Mouse (Mus musculus) heart, embryonic 14.5 days (tissue): ENCODE data around the gene Stx19. TPM values are rescaled to one million over a fixed set of nuclear protein-coding genes. Genes with fewer than 3 reads are reported as not detected.
A peak's percentile ranks its signal among the peaks of the same experiment; 100 is the strongest.

Experiments
- ATAC-seq: fragments of 200-750 bp; cut with Nextera tagmentation; 2 replicates; pipeline ENCODE4 v1.8.0; 2017; ENCODE audit warnings: low read depth, moderate TSS enrichment; ENCODE audit not compliant: insufficient number of reproducible peaks, insufficient read depth, low FRiP score
- H3K27ac ChIP-seq, 2 experiments: fragments of 200-500 bp in 1 of 2; fragments of 300-500 bp in 1 of 2; sonication (generic) in 1 of 2; replicated peaks in 1 of 2; 2 replicates each; pipeline ENCODE4 v1.5.1; 2012 to 2014; ENCODE audit warnings: low read depth in 2 of 2, low read length in 2 of 2, control low read depth in 1 of 2, mild to moderate bottlenecking in 1 of 2, mixed read lengths in 1 of 2; ENCODE audit not compliant: control insufficient read depth in 1 of 2, insufficient read depth in 1 of 2
- H3K27me3 ChIP-seq: fragments of 300-500 bp; sonication (generic); 2 replicates; pipeline ENCODE4 v1.6.1; 2014; ENCODE audit warnings: mild to moderate bottlenecking, low read length, control low read depth; ENCODE audit not compliant: control insufficient read depth, insufficient read depth
- H3K36me3 ChIP-seq: fragments of 300-500 bp; sonication (generic); 2 replicates; pipeline ENCODE4 v1.6.1; 2014; ENCODE audit warnings: mild to moderate bottlenecking, control low read depth, low read length, mixed read lengths; ENCODE audit not compliant: control insufficient read depth, insufficient read depth
- H3K4me1 ChIP-seq, 2 experiments: fragments of 200-500 bp in 1 of 2; fragments of 300-500 bp in 1 of 2; sonication (generic) in 1 of 2; 2 replicates each; pipeline ENCODE4 v1.6.1; 2012 to 2014; ENCODE audit warnings: low read length in 2 of 2, control low read depth in 1 of 2, mixed read lengths in 1 of 2; ENCODE audit not compliant: control insufficient read depth in 2 of 2, insufficient read depth in 2 of 2
- H3K4me2 ChIP-seq: fragments of 300-500 bp; sonication (generic); 2 replicates; pipeline ENCODE4 v1.6.1; 2014; ENCODE audit warnings: mild to moderate bottlenecking, low read length
- H3K4me3 ChIP-seq, 2 experiments: fragments of 200-500 bp in 1 of 2; fragments of 300-500 bp in 1 of 2; sonication (generic) in 1 of 2; 2 replicates each; pipeline ENCODE4 v1.5.1; 2012 to 2014; ENCODE audit warnings: low read length in 2 of 2, mild to moderate bottlenecking in 2 of 2, control low read depth in 1 of 2, low read depth in 1 of 2, moderate library complexity in 1 of 2; ENCODE audit not compliant: control insufficient read depth in 1 of 2, insufficient read depth in 1 of 2
- H3K9ac ChIP-seq: fragments of 300-500 bp; sonication (generic); 2 replicates; pipeline ENCODE4 v1.6.1; 2014; ENCODE audit warnings: mild to moderate bottlenecking, low read length
- H3K9me3 ChIP-seq: fragments of 300-500 bp; sonication (generic); 2 replicates; pipeline ENCODE4 v1.6.1; 2016; ENCODE audit warnings: low read length, control low read depth; ENCODE audit not compliant: control insufficient read depth
- WGBS: fragments of 180-500 bp; shearing (Covaris S2); extraction: QIAGEN DNeasy Blood & Tissue Kit; methylation state at CpG from one replicate; pipeline ENCODE4 v1.1.7; 2014; 5-methylcytosine and 5-hydroxymethylcytosine counted together
- polyA plus RNA-seq: library from polyadenylated mRNA; unstranded; fragments of >200 nt; fragmentation: Nextera tagmentation; extraction: Ambion mirVana; gene quantifications from 2 replicates; pipeline ENCODE4 v1.2.1, GENCODE M21; 2014

Stx19 gene
- polyA plus RNA-seq, 1 experiment from 2014 or later: 0.18 TPM

- peaks cover 17% of the 10 kb centered on the region for H3K36me3 ChIP-seq
- WGBS: 91% methylated on average over 3 of the region's 3 CpGs
- no peaks in the 10 kb centered on the region for H3K27me3 ChIP-seq
- no peak overlapping the region for H3K4me2 ChIP-seq
- no peak for ATAC-seq
- H3K9ac ChIP-seq: no peak overlapping the region
- H3K4me1 ChIP-seq: peaks cover 4 to 7% of the 10 kb centered on the region in 2 experiments; a peak in 2 of 4 replicates
- H3K27ac ChIP-seq: peak overlapping the region in 1 of 2 experiments; percentile 17; a peak in 1 of 4 replicates
- H3K9me3 ChIP-seq: no peaks in the 10 kb centered on the region
- H3K4me3 ChIP-seq: no peak overlapping the region
These were observed 15.7 kb upstream of the Stx19 start for GRCm38 (mm10) chr16:62798808-62799207.

DNA sequence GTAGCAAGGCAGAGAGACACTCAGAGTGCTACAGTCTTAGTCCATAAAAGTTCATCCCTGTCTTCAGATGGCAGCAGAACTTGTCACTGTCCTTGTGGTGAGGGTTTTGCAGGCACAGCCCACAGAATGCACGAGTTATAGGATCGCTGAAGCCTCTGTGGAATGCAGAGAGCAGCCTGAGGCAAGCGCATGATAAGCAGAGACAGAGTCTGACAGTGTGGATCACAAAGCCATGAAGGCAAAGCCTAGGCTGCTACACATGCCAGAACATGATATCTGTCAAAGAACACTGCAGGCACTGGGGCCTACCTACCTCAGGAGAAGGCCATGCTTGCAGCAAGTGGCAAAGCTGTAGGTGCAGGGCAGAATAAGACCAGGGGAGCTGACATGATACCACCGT, 15.1 kb upstream of the Stx19 start:
- peak; percentile 59; the same call in 1 of the 2 replicates for ATAC-seq
- Histone ChIP-seq H3K9me3 (no peaks in the 10 kb centered on the region), H3K4me3 (no peak overlapping the region), H3K27ac (peak overlapping the region; percentile 28 to 38; a peak in 1 of 4 replicates), H3K4me1 (peaks cover 4 to 7% of the 10 kb centered on the region in 2 experiments; a peak in 2 of 4 replicates), H3K36me3 (peaks cover 18% of the 10 kb centered on the region), H3K9ac (no peak overlapping the region), H3K27me3 (no peaks in the 10 kb centered on the region), H3K4me2 (no peak overlapping the region)
- WGBS: 33% methylated on average over 4 of the region's 4 CpGs

DNA sequence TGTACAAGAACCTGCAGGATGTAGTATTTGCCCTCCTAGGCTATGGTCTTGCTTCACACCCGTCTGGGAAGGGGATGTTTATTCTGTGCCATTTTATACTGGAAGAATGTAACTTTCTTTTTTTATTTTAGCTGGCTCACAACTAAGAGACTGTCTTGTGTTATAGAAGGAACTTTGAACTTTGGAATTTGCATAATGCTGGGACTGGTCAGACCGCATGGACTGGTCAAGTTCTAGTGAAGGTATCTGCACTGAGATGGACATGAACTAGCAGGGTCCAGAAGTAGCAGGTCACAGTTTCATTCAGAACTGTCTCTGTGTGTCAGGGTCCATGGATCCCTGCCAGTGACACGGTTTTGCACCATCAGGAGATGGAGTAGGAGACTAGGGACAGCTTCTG, 14.6 kb upstream of the Stx19 start:
- 90% methylated on average over 3 of the region's 3 CpGs for WGBS
- no peak overlapping the region for H3K4me3 ChIP-seq
- H3K9ac ChIP-seq: no peak overlapping the region
- peaks cover 21% of the 10 kb centered on the region for H3K36me3 ChIP-seq
- peaks cover 4 to 7% of the 10 kb centered on the region in 2 experiments; a peak in 2 of 4 replicates for H3K4me1 ChIP-seq
- no peaks in the 10 kb centered on the region for H3K9me3 ChIP-seq
- H3K4me2 ChIP-seq: no peak overlapping the region
- no peak for ATAC-seq
- peak overlapping the region; percentile 28 to 38; a peak in 1 of 4 replicates for H3K27ac ChIP-seq
- H3K27me3 ChIP-seq: no peaks in the 10 kb centered on the region

DNA sequence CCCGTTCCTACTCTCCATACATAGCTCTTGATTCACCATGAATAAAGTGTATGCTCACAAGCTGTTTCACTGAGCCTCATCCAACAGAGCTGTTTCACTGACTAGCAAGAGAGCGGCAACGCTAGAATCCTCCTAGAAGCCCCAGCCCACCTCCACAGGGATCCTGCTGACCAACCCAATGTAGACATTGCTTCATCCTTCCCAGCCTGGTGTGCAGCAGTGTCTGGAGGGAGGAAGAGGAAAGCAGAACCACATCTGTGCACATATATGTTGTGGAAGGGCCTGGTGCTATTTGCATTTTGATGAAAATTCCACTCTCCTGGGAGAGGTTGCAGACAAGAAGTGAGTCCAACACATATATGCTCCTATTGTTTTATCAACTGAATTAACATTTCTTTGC, 9.9 kb upstream of the Stx19 start:
- Histone ChIP-seq H3K9me3 (no peaks in the 10 kb centered on the region), H3K36me3 (peaks cover 19% of the 10 kb centered on the region), H3K4me3 (no peak overlapping the region), H3K27me3 (no peaks in the 10 kb centered on the region), H3K27ac (no peak overlapping the region), H3K9ac (no peak overlapping the region), H3K4me2 (no peak overlapping the region), H3K4me1 (peaks cover under 1% of the 10 kb centered on the region in 2 experiments; a peak in 2 of 4 replicates)
- ATAC-seq: no peak
- 92% methylated on average over 3 of the region's 3 CpGs for WGBS

DNA sequence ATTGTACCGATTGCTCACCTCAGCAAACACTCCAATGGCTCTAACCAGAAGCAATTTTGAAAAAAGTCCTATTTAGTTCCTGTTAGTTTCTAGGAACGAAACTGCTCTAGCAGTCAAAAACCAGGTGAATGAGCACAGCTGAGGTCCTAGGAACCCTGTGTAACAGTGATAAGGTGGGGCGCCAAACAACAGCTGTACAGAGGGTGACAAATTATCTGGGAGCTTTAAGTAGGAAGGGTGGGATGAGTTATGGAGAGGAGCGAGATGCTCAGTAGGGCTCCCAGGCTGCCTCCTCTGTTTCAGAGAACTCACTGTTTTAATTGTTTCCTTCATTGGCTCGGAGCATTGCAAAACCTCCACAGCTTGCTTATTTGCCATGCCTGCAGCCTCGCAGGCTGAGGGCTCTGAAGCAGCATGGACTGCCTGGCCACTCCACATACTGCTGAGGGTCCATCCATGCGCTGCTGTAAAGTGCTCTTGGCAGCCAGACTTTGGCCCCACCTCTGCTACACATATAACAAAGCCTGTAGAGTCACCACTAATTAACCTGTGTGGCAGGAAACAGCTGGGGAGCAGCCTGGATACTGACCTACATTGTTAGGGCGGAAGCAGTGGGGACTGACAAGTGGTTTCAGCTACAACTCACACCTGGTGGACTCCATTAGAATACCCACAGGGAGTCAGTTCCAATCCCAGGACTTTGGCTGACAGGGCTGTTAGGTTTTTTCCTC, 7.1 kb upstream of the Stx19 start:
- H3K9ac ChIP-seq: no peak overlapping the region
- H3K36me3 ChIP-seq: peaks cover 19% of the 10 kb centered on the region
- no peaks in the 10 kb centered on the region for H3K4me1 ChIP-seq
- H3K4me2 ChIP-seq: no peak overlapping the region
- H3K27me3 ChIP-seq: no peaks in the 10 kb centered on the region
- ATAC-seq: no peak
- WGBS: 62% methylated on average over 8 of the region's 8 CpGs
- no peak overlapping the region for H3K4me3 ChIP-seq
- no peak overlapping the region for H3K27ac ChIP-seq
- H3K9me3 ChIP-seq: no peaks in the 10 kb centered on the region

GRCm38 (mm10) chr16:62810855-62811254, 3.6 kb upstream of the Stx19 start:
- WGBS: 64% methylated on average over 4 of the region's 4 CpGs
- no peak for ATAC-seq

DNA sequence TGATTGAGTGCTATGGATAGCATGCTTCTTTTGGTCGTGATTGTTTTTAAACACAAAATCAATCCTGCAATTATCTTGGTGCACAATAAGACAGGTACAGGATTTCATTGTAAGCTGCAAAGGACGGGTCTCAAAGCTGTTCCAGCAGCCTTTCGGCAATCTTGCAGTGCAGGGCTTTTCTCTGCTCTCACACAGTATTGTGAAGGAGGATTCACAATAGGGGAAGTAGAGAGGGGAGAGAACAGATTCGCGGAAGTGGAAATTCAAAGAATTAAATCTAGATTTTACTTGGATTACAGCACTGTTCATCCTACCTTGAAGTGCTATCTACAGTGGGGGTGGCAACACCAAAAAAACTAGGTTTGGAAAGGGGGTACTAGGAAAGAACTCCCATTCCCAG, 686 bp upstream of the Stx19 start:
- no peak overlapping the region for H3K27ac ChIP-seq
- H3K36me3 ChIP-seq: 0 out of 2 replicates have a peak, but pooled peaks cover 7% of the 10 kb centered on the region
- no peak overlapping the region for H3K9ac ChIP-seq
- H3K9me3 ChIP-seq: no peaks in the 10 kb centered on the region
- H3K4me2 ChIP-seq: no peak overlapping the region
- 90% methylated on average over 5 of the region's 5 CpGs for WGBS
- no peak overlapping the region for H3K4me3 ChIP-seq
- H3K27me3 ChIP-seq: no peaks in the 10 kb centered on the region
- no peak for ATAC-seq
- H3K4me1 ChIP-seq: no peaks in the 10 kb centered on the region

More at GRCm38 (mm10) chr16:62810855-62811254, 3.6 kb upstream of the Stx19 start:
- no peaks in the 10 kb centered on the region for H3K4me1 ChIP-seq
- H3K27ac ChIP-seq: no peak overlapping the region
- H3K27me3 ChIP-seq: no peaks in the 10 kb centered on the region
- H3K4me2 ChIP-seq: no peak overlapping the region
- no peak overlapping the region for H3K9ac ChIP-seq
- H3K9me3 ChIP-seq: no peaks in the 10 kb centered on the region
- no peak overlapping the region for H3K4me3 ChIP-seq
- 0 out of 2 replicates have a peak, but pooled peaks cover 7% of the 10 kb centered on the region for H3K36me3 ChIP-seq
